Mouse (Mus musculus): Measurements from ENCODE around the gene Naga. TPM values are rescaled to one million over a fixed set of nuclear protein-coding genes. Genes with fewer than 3 reads are reported as not detected.
"Not testable (repeated sequence)": the region's sequence is repeated elsewhere in the genome, so short reads cannot be mapped to it uniquely, and the experiment has no call there.

Gene Naga
- polyA plus RNA-seq, 2 experiments: 59.3 to 101 TPM

DNA sequence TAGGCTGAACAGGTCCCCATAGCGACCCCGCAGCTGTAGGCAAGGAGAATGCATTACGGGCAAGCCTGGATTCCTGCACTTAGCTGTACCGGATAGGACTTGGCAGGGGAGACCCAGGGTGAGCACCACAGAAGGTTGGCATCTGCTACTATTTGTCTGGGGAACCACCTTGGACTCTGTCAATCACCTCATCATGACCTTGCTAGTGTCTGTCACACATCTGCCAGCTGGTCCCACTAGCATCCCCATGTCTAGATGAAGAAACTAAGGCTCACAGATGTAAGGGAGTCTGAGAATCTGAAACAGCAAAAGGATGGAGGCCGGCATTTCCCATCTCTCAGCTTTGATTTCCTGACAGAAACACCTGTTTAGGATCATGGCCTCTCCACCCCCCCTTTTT, 35.7 kb upstream of the Naga start:
- H3K36me3 ChIP-seq (ENCODE audit: control insufficient read depth, insufficient read depth, low read length): no peaks in the 10 kb centered on the region
- no peak overlapping the region for H3K9ac ChIP-seq (ENCODE audit: low read depth, low read length, severe bottlenecking)
- DNase-seq (ENCODE audit: low spot score) (no peak), ATAC-seq (ENCODE audit: low FRiP score, low read depth) (no peak)
- TF ChIP-seq POLR2A (IDR thresholded peaks at IDR 0.05; ENCODE audit: borderline replicate concordance, extremely low read depth, insufficient read depth, insufficient read length): no peak
- no peaks in the 10 kb centered on the region for H3K27me3 ChIP-seq (ENCODE audit: control insufficient read depth, insufficient read depth, low read length)
- H3K4me3 ChIP-seq (replicated peaks; ENCODE audit: low read length): no peak overlapping the region
- H3K4me2 ChIP-seq (replicated peaks; ENCODE audit: low read depth, low read length, severe bottlenecking): no peak overlapping the region
- 75% methylated on average over 5 of the region's 5 CpGs for WGBS
- H3K27ac ChIP-seq (replicated peaks; ENCODE audit: low read depth, low read length): no peak overlapping the region
- H3K9me3 ChIP-seq (ENCODE audit: control insufficient read depth, low read length): no peaks in the 10 kb centered on the region
- H3K4me1 ChIP-seq (ENCODE audit: control insufficient read depth, insufficient read depth, low read length): peaks cover 4% of the 10 kb centered on the region; the same call in 1 of the 2 replicates

GRCm38 (mm10) chr15:82372991-82373390, 34.3 kb upstream of the Naga start:
- ATAC-seq (ENCODE audit: low FRiP score, low read depth) (no peak), DNase-seq (ENCODE audit: low spot score) (no peak)
- 92% methylated on average over 5 of the region's 5 CpGs for WGBS
- no peak overlapping the region for H3K9ac ChIP-seq (ENCODE audit: low read depth, low read length, severe bottlenecking)
- H3K36me3 ChIP-seq (ENCODE audit: control insufficient read depth, insufficient read depth, low read length): no peaks in the 10 kb centered on the region
- H3K4me3 ChIP-seq (replicated peaks; ENCODE audit: low read length): no peak overlapping the region
- no peak for TF ChIP-seq POLR2A (IDR thresholded peaks at IDR 0.05; ENCODE audit: borderline replicate concordance, extremely low read depth, insufficient read depth, insufficient read length)
- H3K27me3 ChIP-seq (ENCODE audit: control insufficient read depth, insufficient read depth, low read length): no peaks in the 10 kb centered on the region
- H3K4me2 ChIP-seq (replicated peaks; ENCODE audit: low read depth, low read length, severe bottlenecking): no peak overlapping the region
- H3K4me1 ChIP-seq (ENCODE audit: control insufficient read depth, insufficient read depth, low read length): 0 out of 2 replicates have a peak, but pooled peaks cover 3% of the 10 kb centered on the region
- H3K9me3 ChIP-seq (ENCODE audit: control insufficient read depth, low read length): no peaks in the 10 kb centered on the region
- H3K27ac ChIP-seq (replicated peaks; ENCODE audit: low read depth, low read length): no peak overlapping the region

GRCm38 (mm10) chr15:82372446-82372845, 33.7 kb upstream of the Naga start:
- ATAC-seq (ENCODE audit: low FRiP score, low read depth): no peak
- no peak overlapping the region for H3K9ac ChIP-seq (ENCODE audit: low read depth, low read length, severe bottlenecking)
- WGBS: 91% methylated on average over 6 of the region's 6 CpGs

DNA sequence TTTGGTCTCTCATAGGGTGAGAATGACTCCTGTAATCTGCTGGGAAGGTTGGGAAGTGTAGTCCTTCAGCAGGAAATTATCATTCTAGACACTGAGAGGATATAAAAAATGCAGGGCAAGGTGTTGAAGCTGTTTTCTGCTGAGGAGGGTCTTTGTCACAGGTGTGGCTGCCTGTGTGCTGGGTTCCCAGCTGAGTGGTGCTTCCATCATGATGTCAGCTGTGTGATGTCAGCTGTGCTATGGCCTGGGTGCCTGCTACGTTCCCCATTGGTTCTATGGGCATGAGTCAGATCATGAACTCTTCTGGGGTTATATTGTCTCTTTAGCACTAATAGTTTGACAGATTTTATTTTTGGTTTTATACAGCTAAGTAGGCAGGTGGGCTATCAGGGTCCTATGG, 30.1 kb upstream of the Naga start:
- 43% methylated on average over 1 of the region's 1 CpGs for WGBS
- TF ChIP-seq POLR2A (IDR thresholded peaks at IDR 0.05; ENCODE audit: borderline replicate concordance, extremely low read depth, insufficient read depth, insufficient read length): no peak
- DNase-seq (ENCODE audit: low spot score) (no peak), ATAC-seq (ENCODE audit: low FRiP score, low read depth) (no peak)
- H3K27ac ChIP-seq (replicated peaks; ENCODE audit: low read depth, low read length): no peak overlapping the region
- no peaks in the 10 kb centered on the region for H3K27me3 ChIP-seq (ENCODE audit: control insufficient read depth, insufficient read depth, low read length)
- H3K4me1 ChIP-seq (ENCODE audit: control insufficient read depth, insufficient read depth, low read length): no peaks in the 10 kb centered on the region
- H3K9me3 ChIP-seq (ENCODE audit: control insufficient read depth, low read length): no peaks in the 10 kb centered on the region
- H3K36me3 ChIP-seq (ENCODE audit: control insufficient read depth, insufficient read depth, low read length): no peaks in the 10 kb centered on the region
- no peak overlapping the region for H3K4me3 ChIP-seq (replicated peaks; ENCODE audit: low read length)
- no peak overlapping the region for H3K4me2 ChIP-seq (replicated peaks; ENCODE audit: low read depth, low read length, severe bottlenecking)
- no peak overlapping the region for H3K9ac ChIP-seq (ENCODE audit: low read depth, low read length, severe bottlenecking)

More at GRCm38 (mm10) chr15:82372446-82372845, 33.7 kb upstream of the Naga start:
- H3K27me3 ChIP-seq (ENCODE audit: control insufficient read depth, insufficient read depth, low read length): no peaks in the 10 kb centered on the region
- no peak overlapping the region for H3K27ac ChIP-seq (replicated peaks; ENCODE audit: low read depth, low read length)
- TF ChIP-seq POLR2A (IDR thresholded peaks at IDR 0.05; ENCODE audit: borderline replicate concordance, extremely low read depth, insufficient read depth, insufficient read length): no peak
- H3K9me3 ChIP-seq (ENCODE audit: control insufficient read depth, low read length): no peaks in the 10 kb centered on the region
- no peaks in the 10 kb centered on the region for H3K36me3 ChIP-seq (ENCODE audit: control insufficient read depth, insufficient read depth, low read length)
- DNase-seq (ENCODE audit: low spot score): no peak
- 0 out of 2 replicates have a peak, but pooled peaks cover 3% of the 10 kb centered on the region for H3K4me1 ChIP-seq (ENCODE audit: control insufficient read depth, insufficient read depth, low read length)
- no peak overlapping the region for H3K4me2 ChIP-seq (replicated peaks; ENCODE audit: low read depth, low read length, severe bottlenecking)
- no peak overlapping the region for H3K4me3 ChIP-seq (replicated peaks; ENCODE audit: low read length)

DNA sequence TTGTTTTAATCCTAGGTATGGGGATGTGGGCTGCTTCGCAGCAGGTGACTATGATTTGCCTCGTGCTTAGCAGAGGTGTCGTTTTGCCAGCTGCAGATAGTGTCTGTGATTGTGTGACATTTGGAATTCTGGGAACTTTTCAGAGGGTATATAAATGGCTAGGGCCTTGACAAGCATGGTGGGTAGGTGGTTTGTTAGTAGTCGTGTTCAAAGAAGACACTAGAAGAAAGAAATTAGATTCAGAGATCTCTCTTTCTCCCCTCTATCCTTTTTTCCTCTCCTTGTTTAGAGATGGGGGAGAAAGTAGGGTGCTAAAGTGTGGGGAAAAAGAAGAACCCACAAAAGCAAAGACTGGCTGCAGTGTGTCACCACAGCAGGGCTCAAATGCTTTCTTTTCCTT, 29.4 kb upstream of the Naga start:
- Histone ChIP-seq H3K36me3 (ENCODE audit: control insufficient read depth, insufficient read depth, low read length) (no peaks in the 10 kb centered on the region), H3K27ac (replicated peaks; ENCODE audit: low read depth, low read length) (no peak overlapping the region), H3K4me2 (replicated peaks; ENCODE audit: low read depth, low read length, severe bottlenecking) (no peak overlapping the region), H3K27me3 (ENCODE audit: control insufficient read depth, insufficient read depth, low read length) (no peaks in the 10 kb centered on the region), H3K4me1 (ENCODE audit: control insufficient read depth, insufficient read depth, low read length) (no peaks in the 10 kb centered on the region), H3K9ac (ENCODE audit: low read depth, low read length, severe bottlenecking) (no peak overlapping the region), H3K4me3 (replicated peaks; ENCODE audit: low read length) (no peak overlapping the region), H3K9me3 (ENCODE audit: control insufficient read depth, low read length) (no peaks in the 10 kb centered on the region)
- 83% methylated on average over 4 of the region's 4 CpGs for WGBS
- DNase-seq (ENCODE audit: low spot score): no peak
- no peak for ATAC-seq (ENCODE audit: low FRiP score, low read depth)
- TF ChIP-seq POLR2A (IDR thresholded peaks at IDR 0.05; ENCODE audit: borderline replicate concordance, extremely low read depth, insufficient read depth, insufficient read length): no peak

DNA sequence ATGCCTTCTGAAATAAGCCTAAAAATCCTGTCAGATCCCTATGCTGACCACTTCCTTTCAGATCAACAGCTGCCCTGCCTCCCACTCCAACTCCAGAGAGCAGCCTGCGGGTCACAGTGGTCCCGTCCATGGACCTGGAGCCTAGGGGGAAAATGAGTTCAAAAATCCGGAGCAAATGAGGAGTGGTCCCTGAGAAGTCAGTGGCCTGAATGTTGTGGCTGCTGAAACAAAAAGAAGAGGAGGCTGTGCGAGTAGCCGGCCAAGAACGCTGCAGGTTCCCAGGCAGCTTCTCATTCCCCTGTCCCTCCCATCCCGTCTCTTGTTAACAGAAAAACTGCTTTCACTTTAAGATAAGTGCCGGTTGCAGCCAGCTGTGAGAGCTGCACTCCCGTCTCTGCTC, 25.8 kb upstream of the Naga start:
- ATAC-seq (ENCODE audit: low FRiP score, low read depth); H3K4me1 ChIP-seq (ENCODE audit: control insufficient read depth, insufficient read depth, low read length); H3K9me3 ChIP-seq (ENCODE audit: control insufficient read depth, low read length); DNase-seq (ENCODE audit: low spot score); H3K27ac ChIP-seq (replicated peaks; ENCODE audit: low read depth, low read length); H3K9ac ChIP-seq (ENCODE audit: low read depth, low read length, severe bottlenecking); H3K4me3 ChIP-seq (replicated peaks; ENCODE audit: low read length); H3K36me3 ChIP-seq (ENCODE audit: control insufficient read depth, insufficient read depth, low read length); H3K4me2 ChIP-seq (replicated peaks; ENCODE audit: low read depth, low read length, severe bottlenecking); H3K27me3 ChIP-seq (ENCODE audit: control insufficient read depth, insufficient read depth, low read length): not testable (repeated sequence)
- 26% methylated on average over 3 of the region's 9 CpGs for WGBS

- not testable (repeated sequence) for H3K9ac ChIP-seq (ENCODE audit: low read depth, low read length, severe bottlenecking); H3K4me2 ChIP-seq (replicated peaks; ENCODE audit: low read depth, low read length, severe bottlenecking); H3K27me3 ChIP-seq (ENCODE audit: control insufficient read depth, insufficient read depth, low read length); H3K4me3 ChIP-seq (replicated peaks; ENCODE audit: low read length); H3K4me1 ChIP-seq (ENCODE audit: control insufficient read depth, insufficient read depth, low read length); ATAC-seq (ENCODE audit: low FRiP score, low read depth); DNase-seq (ENCODE audit: low spot score); H3K9me3 ChIP-seq (ENCODE audit: control insufficient read depth, low read length); H3K36me3 ChIP-seq (ENCODE audit: control insufficient read depth, insufficient read depth, low read length); H3K27ac ChIP-seq (replicated peaks; ENCODE audit: low read depth, low read length)
- WGBS: 70% methylated on average over 7 of the region's 12 CpGs
These were observed 25.1 kb upstream of the Naga start for GRCm38 (mm10) chr15:82363801-82364200.

Measured in limb, embryonic 14.5 days (tissue).